Mouse (Mus musculus) liver, embryonic 15.5 days (tissue): ENCODE results near the gene Ppp1r37. TPM values are rescaled to one million over a fixed set of nuclear protein-coding genes. Genes with fewer than 3 reads are reported as not detected.
A peak's percentile ranks its signal among the peaks of the same experiment; 100 is the strongest.

Experiments
- ATAC-seq: fragments of 200-750 bp; cut with Nextera tagmentation; 2 replicates; pipeline ENCODE4 v1.8.0; 2017; ENCODE audit warnings: moderate number of reproducible peaks, mild to moderate bottlenecking, moderate library complexity; ENCODE audit not compliant: insufficient read depth
- H3K27ac ChIP-seq: fragments of 300-500 bp; sonication (generic); replicated peaks from 2 replicates; pipeline ENCODE4 v1.5.1; 2015; ENCODE audit warnings: mild to moderate bottlenecking, inconsistent platforms
- H3K27me3 ChIP-seq: fragments of 300-500 bp; sonication (generic); 2 replicates; pipeline ENCODE4 v1.6.1; 2015; ENCODE audit warnings: mild to moderate bottlenecking, inconsistent platforms
- H3K36me3 ChIP-seq: fragments of 300-500 bp; sonication (generic); replicated peaks from 2 replicates; pipeline ENCODE4 v1.6.1; 2015; ENCODE audit warnings: moderate library complexity, mild to moderate bottlenecking, inconsistent platforms
- H3K4me1 ChIP-seq: fragments of 300-500 bp; sonication (generic); replicated peaks from 2 replicates; pipeline ENCODE4 v1.6.1; 2015; ENCODE audit warnings: inconsistent platforms
- H3K4me2 ChIP-seq: fragments of 300-500 bp; sonication (generic); 2 replicates; pipeline ENCODE4 v1.6.1; 2015; ENCODE audit warnings: moderate library complexity, mild to moderate bottlenecking, inconsistent platforms
- H3K4me3 ChIP-seq: fragments of 300-500 bp; sonication (generic); replicated peaks from 2 replicates; pipeline ENCODE4 v1.5.1; 2015; ENCODE audit warnings: mild to moderate bottlenecking, inconsistent platforms
- H3K9ac ChIP-seq: fragments of 300-500 bp; sonication (generic); 2 replicates; pipeline ENCODE4 v1.6.1; 2015; ENCODE audit warnings: moderate library complexity, mild to moderate bottlenecking, inconsistent platforms
- H3K9me3 ChIP-seq: fragments of 300-500 bp; sonication (generic); replicated peaks from 2 replicates; pipeline ENCODE4 v1.6.1; 2016; ENCODE audit warnings: inconsistent platforms
- WGBS: fragments of 180-500 bp; shearing (Covaris S2); methylation state at CpG from one replicate; pipeline ENCODE4 v1.1.7; 2015; ENCODE audit warnings: mixed read lengths; ENCODE audit not compliant: insufficient replicate concordance; 5-methylcytosine and 5-hydroxymethylcytosine counted together
- polyA plus RNA-seq: library from polyadenylated mRNA; unstranded; fragments of >200 nt; fragmentation: Nextera tagmentation; extraction: Ambion mirVana; gene quantifications from 2 replicates; pipeline ENCODE4 v1.2.1, GENCODE M21; 2015

The Ppp1r37 gene
- polyA plus RNA-seq, 1 experiment from 2014 or later: 10.2 TPM

- H3K27ac ChIP-seq: no peak overlapping the region; the same call in 1 of the 2 replicates
- no peak overlapping the region for H3K4me3 ChIP-seq
- 88% methylated on average over 8 of the region's 8 CpGs for WGBS
- H3K9ac ChIP-seq: no peak overlapping the region
- H3K36me3 ChIP-seq: peaks cover 64% of the 10 kb centered on the region
- peaks cover 75% of the 10 kb centered on the region for H3K4me1 ChIP-seq
- ATAC-seq: no peak
- no peak overlapping the region for H3K4me2 ChIP-seq
- H3K9me3 ChIP-seq: no peaks in the 10 kb centered on the region
- no peaks in the 10 kb centered on the region for H3K27me3 ChIP-seq
Measured at GRCm38 (mm10) chr7:19567426-19567825, 4.5 kb upstream of the Ppp1r37 start.

- H3K9ac ChIP-seq: no peak overlapping the region
- H3K27ac ChIP-seq: peak overlapping the region; percentile 94
- H3K27me3 ChIP-seq: no peaks in the 10 kb centered on the region
- H3K9me3 ChIP-seq: no peaks in the 10 kb centered on the region
- WGBS: 85% methylated on average over 2 of the region's 2 CpGs
- no peak for ATAC-seq
- peaks cover 57% of the 10 kb centered on the region for H3K36me3 ChIP-seq
- no peak overlapping the region for H3K4me3 ChIP-seq
- H3K4me2 ChIP-seq: no peak overlapping the region
- peaks cover 63% of the 10 kb centered on the region for H3K4me1 ChIP-seq
Measured at GRCm38 (mm10) chr7:19565803-19566202, 2.9 kb upstream of the Ppp1r37 start.

- no peak for ATAC-seq
- Histone ChIP-seq H3K9ac (peak overlapping the region; percentile 9; the same call in 1 of the 2 replicates), H3K27me3 (no peaks in the 10 kb centered on the region), H3K4me3 (peak overlapping the region; percentile 94), H3K9me3 (no peaks in the 10 kb centered on the region), H3K27ac (peak overlapping the region; percentile 94), H3K4me1 (peaks cover 68% of the 10 kb centered on the region), H3K36me3 (peaks cover 47% of the 10 kb centered on the region), H3K4me2 (peak overlapping the region; percentile 90)
- 81% methylated on average over 4 of the region's 4 CpGs for WGBS
Measured at GRCm38 (mm10) chr7:19564455-19564854, 1.6 kb upstream of the Ppp1r37 start.

- Histone ChIP-seq H3K27ac (peak overlapping the region; percentile 94), H3K4me3 (peak overlapping the region; percentile 94), H3K4me2 (peak overlapping the region; percentile 90), H3K9ac (peak overlapping the region; percentile 96), H3K36me3 (peaks cover 41% of the 10 kb centered on the region), H3K9me3 (no peaks in the 10 kb centered on the region), H3K4me1 (peaks cover 74% of the 10 kb centered on the region), H3K27me3 (no peaks in the 10 kb centered on the region)
- peak; percentile 78 for ATAC-seq
- WGBS: 20% methylated on average over 3 of the region's 3 CpGs
Measured at GRCm38 (mm10) chr7:19563884-19564283, 1.0 kb upstream of the Ppp1r37 start.

GRCm38 (mm10) chr7:19561765-19562642, 872 bp downstream of the Ppp1r37 start:
- Histone ChIP-seq H3K36me3 (peaks cover 45% of the 10 kb centered on the region), H3K27me3 (no peaks in the 10 kb centered on the region), H3K4me1 (peaks cover 78% of the 10 kb centered on the region), H3K4me3 (peak overlapping the region; percentile 94), H3K9me3 (no peaks in the 10 kb centered on the region), H3K9ac (peak overlapping the region; percentile 96), H3K27ac (peak overlapping the region; percentile 94), H3K4me2 (peak overlapping the region; percentile 90)
- peak; percentile 79 for ATAC-seq
- WGBS: under 1% methylated on average over 102 of the region's 102 CpGs

- Histone ChIP-seq H3K4me1 (peaks cover 84% of the 10 kb centered on the region), H3K4me3 (peak overlapping the region; percentile 94), H3K27me3 (no peaks in the 10 kb centered on the region), H3K9me3 (no peaks in the 10 kb centered on the region), H3K4me2 (peak overlapping the region; percentile 90), H3K9ac (peak overlapping the region; percentile 96), H3K36me3 (peaks cover 46% of the 10 kb centered on the region), H3K27ac (peak overlapping the region; percentile 94)
- 2% methylated on average over 11 of the region's 11 CpGs for WGBS
- ATAC-seq: no peak
Measured at GRCm38 (mm10) chr7:19561431-19561764, 1.5 kb downstream of the Ppp1r37 start.

- Histone ChIP-seq H3K4me2 (peak overlapping the region; percentile 90), H3K27ac (peak overlapping the region; percentile 94), H3K36me3 (peaks cover 48% of the 10 kb centered on the region), H3K4me3 (peak overlapping the region; percentile 94), H3K4me1 (peaks cover 81% of the 10 kb centered on the region), H3K9ac (peak overlapping the region; percentile 96), H3K9me3 (no peaks in the 10 kb centered on the region), H3K27me3 (no peaks in the 10 kb centered on the region)
- WGBS: 5% methylated on average over 11 of the region's 11 CpGs
- ATAC-seq: no peak
Measured at GRCm38 (mm10) chr7:19560491-19561260, 2.2 kb downstream of the Ppp1r37 start.

GRCm38 (mm10) chr7:19558965-19559364, 3.9 kb downstream of the Ppp1r37 start:
- peak overlapping the region; percentile 94 for H3K4me3 ChIP-seq
- peak overlapping the region; percentile 90 for H3K4me2 ChIP-seq
- no peak for ATAC-seq
- WGBS: 52% methylated on average over 2 of the region's 2 CpGs
- peaks cover 48% of the 10 kb centered on the region for H3K36me3 ChIP-seq
- peak overlapping the region; percentile 45; the same call in 1 of the 2 replicates for H3K27ac ChIP-seq
- no peaks in the 10 kb centered on the region for H3K9me3 ChIP-seq
- H3K4me1 ChIP-seq: peaks cover 68% of the 10 kb centered on the region
- H3K9ac ChIP-seq: peak overlapping the region; percentile 29; the same call in 1 of the 2 replicates
- H3K27me3 ChIP-seq: no peaks in the 10 kb centered on the region

- peak; percentile 4; the same call in 1 of the 2 replicates for ATAC-seq
- Histone ChIP-seq H3K4me1 (peaks cover 64% of the 10 kb centered on the region), H3K36me3 (peaks cover 56% of the 10 kb centered on the region), H3K27ac (peak overlapping the region; percentile 45; the same call in 1 of the 2 replicates), H3K9ac (peak overlapping the region; percentile 29; the same call in 1 of the 2 replicates), H3K27me3 (no peaks in the 10 kb centered on the region), H3K4me3 (peak overlapping the region; percentile 94), H3K9me3 (no peaks in the 10 kb centered on the region), H3K4me2 (peak overlapping the region; percentile 90)
- 59% methylated on average over 6 of the region's 6 CpGs for WGBS
Measured at GRCm38 (mm10) chr7:19557982-19558900, 4.6 kb downstream of the Ppp1r37 start.

- Histone ChIP-seq H3K4me3 (no peak overlapping the region), H3K27me3 (no peaks in the 10 kb centered on the region), H3K9ac (no peak overlapping the region), H3K4me2 (no peak overlapping the region), H3K27ac (no peak overlapping the region), H3K36me3 (peaks cover 66% of the 10 kb centered on the region), H3K4me1 (peaks cover 64% of the 10 kb centered on the region), H3K9me3 (no peaks in the 10 kb centered on the region)
- no peak for ATAC-seq
- 83% methylated on average over 2 of the region's 2 CpGs for WGBS
Measured at GRCm38 (mm10) chr7:19557086-19557485, 5.8 kb downstream of the Ppp1r37 start.
